Mouse (Mus musculus): Measurements from ENCODE around the gene Tet2.
"Not testable (repeated sequence)": the region's sequence is repeated elsewhere in the genome, so short reads cannot be mapped to it uniquely, and the experiment has no call there.

Tet2 gene

DNA sequence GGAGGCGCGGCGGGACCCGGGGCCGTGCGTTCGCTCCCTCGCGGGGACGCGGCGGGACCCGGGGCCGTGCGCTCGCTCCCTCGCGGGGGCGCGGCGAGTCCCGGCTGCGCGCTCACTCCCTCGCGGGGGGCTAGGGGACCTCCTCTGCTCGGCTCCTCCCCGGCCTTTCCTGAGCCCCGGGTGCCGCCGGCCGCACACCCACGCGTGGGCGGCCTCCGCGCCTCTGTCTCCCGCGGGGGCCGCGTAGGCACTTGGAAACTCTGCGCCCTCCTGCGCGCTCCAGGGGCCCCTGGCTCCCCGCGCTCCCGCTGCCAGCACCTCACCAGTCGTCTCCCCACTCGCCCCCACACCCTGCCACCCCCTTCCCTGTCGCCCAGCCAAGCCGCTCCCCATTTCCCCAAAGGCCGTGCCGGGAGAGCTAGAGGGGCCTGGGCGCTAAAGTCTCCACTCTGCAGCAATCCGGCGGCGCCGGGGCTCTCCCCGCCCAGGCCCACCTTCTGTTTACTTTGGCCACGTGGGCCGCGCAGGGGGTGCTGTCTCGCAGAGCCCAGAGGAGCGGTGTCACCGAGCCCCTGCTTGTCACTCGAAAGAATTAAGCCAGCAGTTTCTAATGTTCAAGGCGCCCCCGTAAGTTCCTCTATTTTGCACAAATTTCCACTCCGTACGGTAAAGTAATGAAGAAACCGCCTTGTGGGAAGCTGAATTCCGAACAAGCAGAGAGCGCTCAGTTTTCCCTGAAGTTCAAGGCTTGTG lies at the start of gene Tet2:
Gene Tet2 (minus strand): TSS at position 589 of the 753 bp plus-strand sequence.
- DNase-seq (ENCODE audit: low spot score in 2 of 2) = peak; percentile 14 to 33

GRCm38 (mm10) chr3:133592995-133593394 lies 48.1 kb upstream of the Tet2 start:
- not testable (repeated sequence) for DNase-seq (ENCODE audit: low spot score in 2 of 2)

DNA sequence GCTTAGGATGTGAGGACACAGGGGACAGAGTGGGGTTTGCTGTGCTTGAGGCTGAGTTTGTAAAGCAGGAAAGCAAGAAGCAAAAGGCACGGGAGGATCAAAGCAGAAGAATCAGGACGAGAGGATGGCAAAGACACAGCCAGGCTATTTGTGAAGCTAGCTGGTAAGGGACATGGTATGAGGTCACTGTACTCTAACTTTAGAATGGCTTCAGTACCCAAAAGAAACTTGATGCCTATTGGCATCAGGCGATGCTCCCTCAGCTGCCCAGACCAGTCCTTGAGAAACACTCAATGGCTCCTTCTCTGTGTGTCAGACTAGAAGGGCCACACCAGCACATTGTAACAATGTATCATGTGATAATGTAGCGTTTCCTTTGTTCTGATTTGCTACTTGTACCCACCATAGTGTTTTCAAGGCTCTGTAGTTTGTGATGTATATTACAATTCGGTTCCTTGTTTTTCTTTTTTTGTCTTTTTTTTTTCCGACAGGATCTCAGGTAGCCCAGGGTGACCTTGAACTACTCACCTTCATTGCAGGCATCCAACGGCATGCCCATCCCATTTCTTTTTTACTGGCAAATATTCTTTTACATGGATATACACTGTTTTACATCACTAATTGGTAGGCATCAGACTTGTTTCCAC lies 45.7 kb upstream of the Tet2 start:
- DNase-seq (ENCODE audit: low spot score in 2 of 2) = no peak

DNA sequence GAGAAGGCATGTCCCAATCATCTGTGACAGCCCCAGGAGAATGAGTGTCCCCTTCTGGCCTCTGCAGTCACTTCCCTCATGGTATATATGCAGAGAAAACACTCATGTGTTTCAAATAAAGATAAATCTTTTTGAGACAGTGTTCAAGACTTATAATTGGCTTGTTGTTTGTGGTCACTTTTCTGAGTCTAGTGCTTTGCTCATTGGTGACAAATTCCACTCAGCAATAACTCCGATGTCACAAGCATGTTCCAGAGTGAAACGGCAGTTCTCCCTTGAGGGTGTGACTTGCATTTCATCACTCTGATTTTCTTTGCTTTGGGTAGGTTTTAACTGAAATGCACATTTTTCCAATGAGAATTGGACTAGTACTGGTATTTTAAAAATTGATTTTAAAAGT lies 40.1 kb upstream of the Tet2 start:
- no peak for DNase-seq (ENCODE audit: low spot score in 2 of 2)

DNA sequence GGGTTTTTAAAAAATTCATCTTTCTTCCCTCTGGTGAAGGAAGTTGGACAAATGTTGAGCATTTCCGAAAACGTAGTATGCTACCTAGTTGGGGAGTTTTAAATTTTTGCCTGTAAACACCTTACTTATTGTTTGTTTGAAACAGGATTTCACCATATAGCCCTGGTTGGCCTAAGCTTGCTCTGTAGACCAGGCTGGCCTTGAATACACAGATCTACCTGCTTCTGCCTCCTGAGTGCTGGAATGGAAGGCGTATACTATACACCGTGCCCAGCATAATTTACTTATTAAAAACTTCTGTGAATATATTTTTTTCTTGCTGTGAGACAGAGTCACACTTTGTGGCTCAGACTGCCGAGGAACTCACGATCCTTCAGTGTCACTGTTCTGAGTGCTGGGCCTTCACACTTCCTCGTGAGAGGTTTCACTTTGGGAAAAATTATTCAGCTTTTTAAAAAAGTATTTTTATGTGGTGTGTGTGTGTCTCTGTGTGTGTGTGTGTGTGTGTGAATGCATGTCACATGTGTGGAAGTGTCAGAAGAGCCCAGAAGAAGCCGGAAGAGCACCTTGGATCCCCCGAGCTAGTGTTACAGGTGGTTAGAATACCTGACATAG lies 38.6 kb upstream of the Tet2 start:
- no peak for DNase-seq (ENCODE audit: low spot score in 2 of 2)

DNA sequence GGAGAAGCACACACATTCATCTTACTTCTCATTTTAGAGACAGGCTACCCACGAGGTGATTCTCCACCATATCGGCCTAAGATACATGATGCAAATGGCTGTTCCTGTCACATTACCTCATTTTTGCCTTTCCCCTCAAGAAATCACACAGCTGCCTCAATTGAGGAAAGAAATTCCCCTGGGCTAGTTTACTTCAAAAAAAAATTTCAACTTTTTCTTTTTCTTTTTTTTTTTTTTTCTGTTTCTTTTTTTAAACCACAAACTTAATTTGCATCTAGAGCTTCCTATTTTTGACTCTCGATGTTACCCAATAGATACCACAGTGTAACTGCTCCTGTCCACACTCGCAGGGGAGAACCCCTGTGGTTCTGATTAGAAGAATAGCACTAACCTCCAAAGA lies 38.0 kb upstream of the Tet2 start:
- no peak for DNase-seq (ENCODE audit: low spot score in 2 of 2)

DNA sequence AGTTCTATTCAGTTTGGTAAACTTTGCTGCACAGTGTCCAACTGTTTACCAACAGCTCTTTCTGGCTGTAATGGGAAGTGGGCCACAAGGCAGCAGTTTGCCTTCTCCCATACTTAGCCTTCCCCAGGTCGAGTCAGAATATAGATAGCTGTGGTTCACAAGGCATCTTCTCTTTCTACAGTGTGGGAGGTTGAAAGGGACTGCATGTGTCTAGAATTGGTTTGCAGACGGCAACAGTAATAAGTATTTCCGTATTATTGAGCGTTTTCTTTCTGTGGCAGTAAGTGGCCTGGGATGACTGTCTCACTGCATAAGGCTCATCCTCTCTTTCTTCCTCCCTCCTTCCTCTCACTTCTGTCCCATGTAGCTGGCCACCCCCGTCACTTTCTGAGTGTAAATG lies 37.2 kb upstream of the Tet2 start:
- DNase-seq (ENCODE audit: low spot score in 2 of 2) = no peak

DNA sequence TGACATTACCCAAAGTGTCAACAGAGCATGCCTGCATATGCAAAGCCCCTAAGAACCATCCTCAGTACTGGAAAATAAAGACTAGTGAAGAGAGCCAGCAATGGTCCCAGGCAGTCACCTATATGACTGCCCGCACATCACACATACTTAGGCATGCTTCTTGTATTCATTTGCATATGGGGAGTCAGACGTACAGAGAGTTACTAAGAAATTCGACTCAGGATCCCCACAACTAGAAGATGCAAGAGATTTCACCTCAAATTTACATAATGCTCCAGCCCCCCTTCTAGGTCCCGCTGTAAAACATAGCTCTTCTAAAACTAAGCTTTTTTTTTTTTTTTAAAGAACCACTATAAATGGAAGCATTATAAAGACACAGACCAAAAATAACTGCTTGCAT lies 36.6 kb upstream of the Tet2 start:
- no peak for DNase-seq (ENCODE audit: low spot score in 2 of 2)

GRCm38 (mm10) chr3:133579671-133580070 lies 34.7 kb upstream of the Tet2 start:
- DNase-seq (ENCODE audit: low spot score in 2 of 2) = no peak

DNA sequence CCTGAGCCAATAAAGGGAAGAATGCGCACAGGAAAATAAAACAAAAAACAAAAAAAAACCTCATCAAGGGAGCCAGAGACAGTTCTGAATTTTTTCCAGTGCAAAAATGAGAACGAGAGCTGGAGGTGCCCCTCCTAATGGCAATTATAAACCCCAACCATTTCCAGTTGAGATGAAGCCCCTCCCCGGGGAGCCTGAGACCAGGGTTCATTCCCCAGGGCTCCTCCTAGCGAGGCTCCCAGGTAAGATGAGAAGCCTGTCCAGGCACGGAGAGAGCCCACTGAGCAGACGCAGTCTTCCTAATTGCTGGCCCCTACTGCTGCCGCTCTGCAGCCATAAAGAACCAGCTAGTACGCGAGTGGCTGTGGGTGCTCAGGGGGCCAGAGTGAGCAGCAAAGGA lies 34.2 kb upstream of the Tet2 start:
- no peak for DNase-seq (ENCODE audit: low spot score in 2 of 2)

- DNase-seq (ENCODE audit: low spot score in 2 of 2) = no peak
Measured at GRCm38 (mm10) chr3:133574969-133575368, 30.0 kb upstream of the Tet2 start.

GRCm38 (mm10) chr3:133571961-133572360 lies 27.0 kb upstream of the Tet2 start:
- no peak for DNase-seq (ENCODE audit: low spot score in 2 of 2)

DNA sequence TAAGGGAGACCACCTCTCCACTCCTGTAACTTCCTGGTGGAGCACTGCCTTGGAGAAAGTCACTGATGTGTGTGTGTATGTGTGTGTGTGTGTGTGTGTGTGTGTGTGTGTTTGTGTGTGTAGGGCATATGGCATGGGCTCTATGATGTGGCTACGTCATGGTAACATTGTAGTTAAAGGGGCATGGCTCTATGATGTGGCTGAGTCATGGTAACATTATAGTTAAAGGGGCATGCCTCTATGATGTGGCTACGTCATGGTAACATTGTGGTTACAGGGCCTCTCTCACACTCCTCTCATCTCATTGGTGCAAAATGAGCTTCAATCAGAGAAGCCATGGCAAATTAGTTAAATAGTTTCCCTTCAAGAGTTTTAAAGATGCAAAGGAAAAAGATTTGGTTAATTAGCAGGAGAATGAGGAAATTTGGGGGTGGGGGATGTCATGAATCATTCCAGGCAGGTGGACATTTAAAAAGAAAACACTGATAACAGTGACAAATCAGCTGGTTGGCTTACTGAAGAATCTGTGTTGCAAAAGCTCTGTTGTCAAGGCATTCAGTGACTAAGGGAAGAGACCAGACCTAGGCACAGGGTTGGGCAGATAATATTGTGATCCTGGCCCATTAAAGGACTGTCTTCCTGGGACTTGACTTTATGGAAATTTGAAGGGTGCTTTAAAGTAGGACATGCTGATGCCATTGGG lies 18.7 kb upstream of the Tet2 start:
- DNase-seq (ENCODE audit: low spot score in 2 of 2) = no peak

GRCm38 (mm10) chr3:133559413-133560114 lies 14.6 kb upstream of the Tet2 start:
- no peak for DNase-seq (ENCODE audit: low spot score in 2 of 2)

DNA sequence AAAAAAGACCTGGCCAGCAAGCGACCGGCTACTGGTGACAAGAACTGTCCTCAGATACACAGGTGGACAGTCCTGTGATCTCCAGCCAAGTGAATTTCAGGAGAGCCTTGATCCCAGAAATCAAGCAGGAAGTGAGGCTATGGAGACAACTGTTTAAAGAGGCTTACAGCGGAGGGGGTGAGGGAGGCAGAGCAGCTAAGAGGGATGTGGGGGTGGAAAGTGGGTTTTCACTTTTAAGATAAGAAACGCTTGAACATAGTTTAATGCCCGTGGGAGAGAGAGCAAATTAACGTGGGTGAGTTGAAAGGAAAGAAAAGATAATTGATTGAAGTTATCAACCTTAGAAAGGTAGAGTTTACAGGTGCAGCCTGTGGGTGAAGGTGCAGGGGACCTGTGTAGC lies 12.7 kb upstream of the Tet2 start:
- DNase-seq (ENCODE audit: low spot score in 2 of 2) = no peak

DNA sequence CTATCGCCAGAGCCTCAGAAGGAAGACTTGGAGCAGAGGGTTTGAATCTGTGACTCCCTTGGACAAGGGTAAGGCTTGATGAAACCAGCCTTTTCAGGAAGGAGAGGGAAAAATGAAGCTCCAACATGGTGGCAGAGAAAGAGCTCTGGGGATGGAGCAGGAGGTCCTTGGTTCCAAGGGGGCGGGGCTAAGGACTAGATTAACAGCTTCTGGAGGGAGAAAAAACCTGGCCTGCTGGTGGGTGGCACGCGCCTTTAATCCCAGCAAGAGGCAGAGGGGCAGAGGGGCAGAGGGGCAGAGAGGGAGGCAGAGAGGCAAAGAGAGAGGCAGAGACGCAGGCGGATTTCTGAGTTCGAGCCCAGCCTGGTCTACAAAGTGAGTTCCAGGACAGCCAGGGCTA lies 12.2 kb upstream of the Tet2 start:
- no peak for DNase-seq (ENCODE audit: low spot score in 2 of 2)

GRCm38 (mm10) chr3:133555378-133555777 lies 10.4 kb upstream of the Tet2 start:
- DNase-seq (ENCODE audit: low spot score in 2 of 2) = no peak

GRCm38 (mm10) chr3:133554552-133555067 lies 9.7 kb upstream of the Tet2 start:
- no peak for DNase-seq (ENCODE audit: low spot score in 2 of 2)

GRCm38 (mm10) chr3:133554092-133554491 lies 9.2 kb upstream of the Tet2 start:
- no peak for DNase-seq (ENCODE audit: low spot score in 2 of 2)

GRCm38 (mm10) chr3:133551941-133552340 lies 7.0 kb upstream of the Tet2 start:
- DNase-seq (ENCODE audit: low spot score in 2 of 2) = no peak

GRCm38 (mm10) chr3:133549385-133550170 lies 4.6 kb upstream of the Tet2 start:
- no peak for DNase-seq (ENCODE audit: low spot score in 2 of 2)

All from spleen, postnatal 14 days (tissue).